Mouse (Mus musculus): Measurements from ENCODE around the gene Themis2. TPM values are rescaled to one million over a fixed set of nuclear protein-coding genes. Genes with fewer than 3 reads are reported as not detected.
A peak's percentile ranks its signal among the peaks of the same experiment; 100 is the strongest.

Gene Themis2
- total RNA-seq (2021) = 1 to 10 TPM; 2.6 to 2.8 TPM
- long read RNA-seq, experiment 1, partial matches to known transcripts = 0 of 1 reads
- long read RNA-seq, experiment 1, other reads (novel, unspliced or antisense) = 0 of 1 reads
- long read RNA-seq, experiment 2 = 0 reads

DNA sequence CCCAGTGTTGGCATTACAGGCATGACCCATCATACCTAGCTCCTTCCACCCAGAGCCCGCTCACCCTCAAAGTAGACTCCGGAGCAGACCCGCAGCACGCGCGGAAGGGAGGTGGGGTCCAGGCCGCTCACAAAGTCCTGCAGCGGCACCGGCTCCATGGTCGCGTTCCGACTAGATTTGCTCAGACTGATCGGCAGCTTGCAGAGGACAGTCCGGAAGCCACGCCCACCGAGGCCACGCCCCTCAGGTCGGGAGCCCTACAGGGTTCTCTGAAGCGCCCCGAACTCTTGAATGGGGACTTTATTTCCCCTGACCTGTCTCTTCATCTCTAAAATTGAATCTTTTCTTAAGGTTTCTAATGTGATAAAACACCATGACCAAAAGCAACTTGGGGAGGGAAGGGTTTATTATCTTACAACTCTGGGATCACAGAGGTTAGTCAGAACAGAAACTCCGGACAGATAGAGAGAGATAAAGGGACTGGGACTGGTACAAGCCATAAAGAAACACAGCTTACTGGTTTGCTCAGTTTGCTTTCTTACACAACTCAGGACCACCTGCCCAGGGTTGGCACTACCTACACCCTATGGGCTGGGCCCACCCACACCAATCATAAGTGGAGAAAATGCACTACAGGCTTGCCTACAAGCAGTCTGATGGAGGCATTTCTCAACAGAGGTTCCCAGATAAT lies at the start of gene Themis2:
Gene Themis2, minus strand, starts transcription at position 192 of the 691 bp plus-strand sequence.
- peak; percentile 24 to 53 for DNase-seq (ENCODE audit: low spot score in 2 of 2)

DNA sequence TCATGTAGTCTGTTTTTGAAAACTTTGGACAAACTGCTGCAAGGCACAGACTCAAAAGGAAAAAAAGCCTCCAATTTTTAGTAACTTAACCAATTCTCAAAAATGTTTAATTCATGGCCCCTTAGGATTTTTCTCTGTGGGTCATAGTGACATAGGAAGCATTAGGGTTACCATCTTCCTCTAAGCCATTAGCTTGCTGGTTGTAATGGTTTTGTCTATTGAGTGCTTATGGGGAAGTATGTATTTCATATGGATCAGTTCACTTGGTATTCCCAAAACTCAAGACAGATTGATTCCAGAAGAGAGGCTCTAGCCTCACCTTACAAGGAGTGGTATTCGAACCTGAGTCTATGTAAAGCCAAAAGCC lies 47.5 kb upstream of the Themis2 start:
- DNase-seq (ENCODE audit: low spot score in 2 of 2) = no peak

DNA sequence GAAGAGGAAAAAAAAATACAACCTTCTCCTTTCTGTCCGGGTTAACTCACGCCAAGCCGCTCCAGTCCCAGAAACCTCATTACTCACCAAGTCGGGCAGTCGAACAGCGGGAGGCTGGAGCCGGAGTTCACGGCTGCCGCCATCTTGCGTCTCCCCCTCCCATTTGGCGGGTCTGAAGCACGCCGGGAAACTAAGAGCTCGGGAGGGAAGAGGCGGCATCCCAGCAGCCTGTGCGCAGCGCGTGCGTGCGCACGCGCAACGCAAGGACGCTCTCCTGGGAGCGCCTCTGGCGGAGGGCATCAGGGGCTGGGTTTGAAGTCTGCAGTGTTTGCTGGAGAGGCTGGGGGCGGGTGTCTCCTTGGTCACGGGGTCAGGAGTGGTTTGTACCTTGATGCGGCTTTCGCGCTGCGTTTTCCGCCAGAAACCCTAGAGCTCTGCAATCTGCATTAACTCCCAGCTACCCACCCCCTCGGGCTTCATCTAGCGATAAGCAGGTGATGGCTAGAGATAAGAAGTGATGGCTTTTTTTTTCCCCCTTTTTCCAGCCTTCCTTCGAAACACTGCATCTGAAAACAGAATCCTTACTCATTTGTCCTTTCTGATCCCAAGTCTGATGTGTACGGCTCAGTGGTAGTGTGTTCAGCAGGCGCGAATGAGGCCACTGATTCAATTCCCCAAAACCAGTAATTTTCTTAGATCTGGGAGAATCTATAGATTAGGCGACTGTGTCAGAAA lies 47.0 kb upstream of the Themis2 start, which contains the start of gene Ppp1r8:
Gene Ppp1r8, minus strand, starts transcription at position 200 of the 735 bp plus-strand sequence.
- peak; percentile 64 to 72 for DNase-seq (ENCODE audit: low spot score in 2 of 2)

DNA sequence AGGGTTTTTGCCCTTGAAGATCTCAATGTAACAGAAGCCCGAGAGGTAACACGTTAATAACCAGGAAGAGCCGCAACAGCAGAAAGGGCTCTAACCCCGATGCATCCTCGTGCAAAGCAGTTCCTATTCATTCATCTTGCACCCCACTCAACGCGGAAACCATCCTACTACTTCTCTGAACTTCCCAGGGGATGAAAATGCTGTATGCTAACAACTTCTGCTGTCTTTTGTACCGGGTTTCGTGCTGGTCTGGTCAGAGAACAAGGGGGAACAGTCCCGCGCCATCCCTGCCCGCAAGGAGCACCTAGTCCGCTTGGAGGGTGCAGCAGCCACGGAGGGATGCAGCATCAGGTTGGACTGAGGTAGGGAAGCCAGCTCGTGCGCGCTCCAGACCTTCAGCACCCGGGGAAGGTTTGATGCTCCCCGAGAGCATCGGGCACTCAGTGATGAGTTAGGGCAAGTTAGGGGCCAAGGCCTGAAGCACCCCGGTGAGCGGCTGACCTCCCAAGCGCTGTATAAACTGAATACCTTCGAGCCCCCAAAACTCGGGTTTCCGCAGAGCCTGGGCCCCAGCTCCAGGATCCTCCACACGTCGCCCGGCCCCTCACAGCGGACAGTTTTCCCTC lies 46.2 kb upstream of the Themis2 start:
- DNase-seq (ENCODE audit: low spot score in 2 of 2) = peak in 1 of 2 experiments; percentile 9

DNA sequence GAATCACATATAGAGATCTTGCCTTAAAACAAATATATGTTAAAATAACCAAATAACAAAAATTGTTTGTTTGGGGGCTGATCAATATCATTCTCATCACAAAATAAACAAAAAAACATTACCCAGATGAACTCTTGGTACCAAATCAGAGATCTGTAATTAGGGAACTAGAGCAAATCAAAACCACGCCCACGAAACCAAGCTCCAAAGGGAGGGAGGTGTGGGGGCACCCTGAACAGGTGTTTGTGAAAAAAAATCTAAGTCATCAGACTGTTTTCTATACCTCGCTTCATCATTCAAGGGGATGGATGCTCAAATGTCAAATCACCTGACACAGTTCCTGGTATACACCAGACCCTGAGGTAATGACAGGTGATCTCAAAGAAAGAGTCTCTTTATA lies 45.3 kb upstream of the Themis2 start:
- no peak for DNase-seq (ENCODE audit: low spot score in 2 of 2)

DNA sequence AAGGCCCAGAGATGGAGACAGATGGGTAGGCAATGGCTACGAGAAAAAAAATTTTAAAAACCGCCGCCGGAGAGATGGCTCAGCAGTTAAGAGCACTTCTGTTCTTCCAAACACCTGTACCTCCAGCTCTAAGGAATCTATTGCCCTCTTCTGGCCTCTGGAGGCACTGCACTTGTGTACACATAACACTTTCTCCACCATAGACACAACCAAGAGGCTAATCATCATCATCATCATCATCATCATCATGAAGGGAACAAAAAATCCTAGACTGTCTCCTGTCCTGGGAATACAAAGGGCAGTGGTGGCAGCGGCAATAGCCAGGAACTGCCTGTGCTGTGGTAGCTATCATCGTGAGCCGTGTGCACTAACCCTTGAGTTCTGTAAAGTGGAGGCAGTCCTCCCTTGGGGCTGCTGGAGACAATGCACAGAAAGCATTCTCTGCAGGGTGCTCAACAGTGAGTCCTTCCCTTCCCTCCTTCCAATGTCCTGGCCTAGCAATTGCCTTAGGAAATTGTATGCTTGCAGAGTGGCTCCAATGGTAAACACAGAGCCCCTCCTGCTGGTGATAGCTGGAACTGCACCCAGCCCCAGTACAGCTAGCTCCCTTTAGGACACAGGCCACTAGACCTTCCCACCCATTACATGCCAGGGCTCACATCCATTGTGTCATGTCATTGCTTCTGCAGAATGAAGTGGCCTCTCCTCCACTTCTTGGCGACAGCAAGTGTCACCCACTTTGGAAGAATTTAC lies 27.6 kb upstream of the Themis2 start:
- DNase-seq (ENCODE audit: low spot score in 2 of 2) = peak; percentile 35 to 50

DNA sequence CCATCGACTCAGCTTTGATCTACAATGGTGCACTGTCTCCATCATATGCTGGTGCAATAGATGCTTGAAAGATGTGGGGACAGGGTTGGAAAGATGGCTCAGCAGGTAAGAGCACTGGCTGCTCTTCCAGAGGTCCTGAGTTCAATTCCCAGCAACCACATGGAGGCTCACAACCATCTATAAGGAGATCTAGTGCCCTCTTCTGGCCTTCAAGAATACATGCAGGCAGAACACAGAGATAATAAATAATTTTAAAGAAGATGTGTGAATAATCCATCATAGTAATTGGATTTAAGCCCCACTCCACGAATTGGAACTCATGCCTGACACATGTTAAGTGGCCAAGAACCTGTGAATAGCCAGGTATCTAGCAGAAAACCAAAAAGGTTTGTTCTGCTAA lies 22.3 kb upstream of the Themis2 start:
- DNase-seq (ENCODE audit: low spot score in 2 of 2) = no peak

DNA sequence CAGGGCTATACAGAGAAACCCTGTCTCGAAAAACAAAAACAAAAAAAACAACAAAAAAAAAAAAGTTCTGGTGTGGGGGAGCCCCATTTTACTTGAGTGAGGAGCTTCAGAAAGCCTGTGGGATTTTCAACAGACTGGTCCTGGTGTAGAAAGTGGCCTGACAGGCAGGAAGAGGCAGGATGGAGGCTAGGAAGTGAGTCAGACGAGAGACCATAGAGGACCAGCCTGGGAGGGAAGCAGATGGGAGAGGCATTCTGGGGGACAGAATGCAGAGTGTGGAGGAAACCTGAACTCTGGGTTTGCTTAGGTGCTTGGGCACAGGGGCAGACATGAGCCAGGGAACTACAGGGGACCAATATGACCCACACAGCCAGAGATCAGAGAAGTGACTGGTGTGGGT lies 20.7 kb upstream of the Themis2 start:
- DNase-seq (ENCODE audit: low spot score in 2 of 2) = no peak

DNA sequence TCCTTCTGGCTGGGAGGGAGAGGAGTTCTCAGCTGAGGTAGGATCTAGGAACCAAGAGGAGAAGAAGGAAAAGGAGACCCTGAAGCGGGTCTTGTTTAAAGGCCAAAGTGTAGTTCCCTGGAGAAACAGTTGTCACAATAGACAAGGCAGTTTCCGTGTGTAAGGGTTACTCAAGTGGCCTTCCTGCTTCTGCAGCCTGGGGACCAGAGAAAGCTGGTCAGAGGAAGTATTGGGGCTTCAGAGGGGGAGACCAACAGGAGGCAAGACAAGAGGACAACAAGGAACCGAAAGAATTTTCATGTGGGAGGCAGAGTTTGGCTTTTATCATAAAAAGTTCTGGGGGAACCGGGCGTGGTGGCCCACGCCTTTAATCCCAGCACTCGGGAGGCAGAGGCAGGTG lies 20.2 kb upstream of the Themis2 start:
- DNase-seq (ENCODE audit: low spot score in 2 of 2) = no peak

DNA sequence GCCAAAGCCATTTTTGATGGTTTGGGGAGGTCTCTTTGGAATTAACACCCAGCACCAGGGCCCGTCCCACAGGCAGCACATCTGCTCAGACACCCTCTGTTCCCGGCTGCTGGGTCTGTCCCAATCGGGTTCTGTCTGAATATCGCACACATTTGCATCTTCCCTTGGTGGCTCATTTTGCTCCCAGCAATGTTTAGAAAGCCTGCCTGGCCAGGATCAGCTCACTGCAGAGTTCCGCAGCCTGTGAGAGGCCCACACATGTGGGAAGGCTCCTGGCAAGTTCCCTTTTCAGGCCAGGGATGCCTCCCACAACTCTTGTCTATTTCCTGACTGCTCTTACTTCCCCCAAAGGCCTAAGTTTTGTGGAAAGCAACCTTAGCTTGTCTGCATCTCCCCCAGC lies 13.4 kb upstream of the Themis2 start:
- no peak for DNase-seq (ENCODE audit: low spot score in 2 of 2)

DNA sequence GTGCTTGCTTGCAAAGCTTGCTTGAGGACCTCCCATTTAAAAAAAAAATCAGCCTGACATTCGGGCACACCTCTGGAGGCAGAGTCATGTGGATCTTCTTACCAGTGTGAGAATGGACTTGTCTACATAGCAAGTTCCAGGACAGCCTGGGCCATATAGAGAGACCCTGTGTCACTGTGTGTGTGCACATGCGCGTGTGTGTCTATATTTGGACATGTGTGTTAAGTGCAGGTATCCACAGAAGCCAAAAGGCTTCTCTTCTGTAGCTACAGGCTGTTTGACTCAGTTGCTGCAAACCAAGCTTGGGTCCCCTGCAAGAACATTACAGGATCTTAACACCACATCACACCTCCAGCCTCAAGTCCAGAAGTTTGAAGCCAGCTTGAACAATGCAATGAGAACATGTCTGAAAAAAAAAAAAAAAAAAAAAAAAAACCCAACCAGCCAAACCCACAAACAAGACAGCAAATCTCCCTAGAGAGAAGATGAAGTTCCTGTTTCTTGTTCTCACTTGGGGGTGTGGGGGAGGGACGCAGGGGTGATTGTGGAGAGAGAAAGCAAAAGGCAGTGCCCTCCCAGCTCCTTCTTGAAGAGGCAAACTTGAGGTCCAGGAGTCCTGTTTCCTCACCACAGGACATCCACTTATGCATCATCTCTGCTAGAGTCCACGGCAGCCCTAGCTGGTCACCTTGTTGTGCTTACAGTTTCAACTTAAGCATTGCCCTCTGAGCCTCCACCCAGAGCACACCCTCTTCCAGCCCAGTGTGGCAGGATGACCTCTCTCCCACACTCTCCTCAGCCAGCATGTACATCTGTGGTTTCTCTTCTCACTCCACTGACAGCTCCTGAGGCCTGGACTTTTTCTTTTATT lies 11.8 kb upstream of the Themis2 start:
- no peak for DNase-seq (ENCODE audit: low spot score in 2 of 2)

DNA sequence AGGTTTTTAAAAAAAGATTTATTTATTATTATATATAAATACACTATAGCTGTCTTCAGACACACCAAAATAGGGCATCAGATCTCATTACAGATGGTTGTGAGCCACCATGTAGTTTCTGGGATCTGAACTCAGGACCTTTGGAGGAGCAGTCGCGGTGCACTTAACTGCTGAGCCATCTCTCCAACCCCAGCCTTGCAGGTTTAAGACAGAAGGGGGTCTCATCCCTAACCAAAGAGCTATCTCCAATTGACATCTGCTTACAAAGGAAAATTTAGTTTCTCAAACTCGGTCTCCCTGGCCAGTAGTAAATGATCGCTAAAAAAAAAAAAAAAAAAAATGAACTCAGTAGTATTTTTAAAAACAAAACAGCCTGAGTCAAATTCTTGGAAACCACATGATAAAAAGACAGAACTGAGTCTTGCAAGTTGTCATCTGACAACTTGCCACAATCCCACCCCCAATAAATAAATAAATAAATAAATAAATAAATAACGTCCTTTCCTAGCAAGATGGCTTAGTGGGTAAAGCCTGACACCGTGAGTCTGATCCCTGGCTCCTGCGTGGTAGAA lies 10.5 kb upstream of the Themis2 start:
- DNase-seq (ENCODE audit: low spot score in 2 of 2) = no peak

DNA sequence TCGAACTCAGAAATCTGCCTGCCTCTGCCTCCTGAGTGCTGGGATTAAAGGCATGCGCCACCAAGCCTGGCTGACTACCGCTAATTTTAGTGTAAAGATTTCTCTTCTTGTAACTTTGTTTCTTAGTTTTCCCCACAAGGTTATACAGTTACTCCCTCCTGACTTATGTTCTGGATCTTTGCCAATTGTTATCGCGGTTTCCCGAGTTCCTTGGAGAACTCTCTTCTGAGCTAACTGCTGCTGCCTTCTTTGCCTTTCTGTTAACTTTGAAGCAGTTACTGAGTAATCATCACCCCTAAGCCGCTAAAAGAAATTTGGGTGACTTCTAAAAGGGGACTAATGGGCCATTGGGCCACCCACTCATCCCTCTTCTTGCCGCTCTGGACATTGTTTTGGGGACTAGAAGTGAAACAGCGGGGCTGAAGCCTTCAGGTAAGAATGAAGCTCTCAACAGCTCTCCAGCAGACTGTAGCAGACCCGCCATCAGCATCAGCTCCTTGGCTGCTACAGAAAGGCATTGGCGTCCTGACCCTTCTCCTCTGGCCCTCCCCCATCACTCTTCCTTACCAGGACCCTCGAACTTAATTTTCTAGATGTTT lies 9.5 kb upstream of the Themis2 start:
- DNase-seq (ENCODE audit: low spot score in 2 of 2) = no peak

DNA sequence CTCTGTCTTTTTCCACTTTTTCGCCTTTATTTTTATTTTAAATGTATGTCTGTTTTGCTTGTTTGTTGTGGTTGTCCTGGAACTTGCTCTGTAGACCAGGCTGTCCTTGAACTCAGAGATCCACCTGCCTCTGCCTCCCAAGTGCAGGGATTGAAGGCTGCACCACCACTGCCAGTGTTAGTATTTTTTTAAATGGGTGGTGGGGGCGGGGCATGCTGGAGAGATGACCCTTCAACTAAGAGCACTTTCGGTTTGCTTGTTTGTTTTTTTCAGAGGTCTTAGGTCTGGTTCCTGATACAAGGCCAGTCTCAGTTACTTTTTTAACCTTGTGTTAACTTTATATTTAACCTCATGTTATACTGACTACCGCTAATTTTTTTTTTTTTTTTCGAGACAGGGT lies 9.0 kb upstream of the Themis2 start:
- DNase-seq (ENCODE audit: low spot score in 2 of 2) = no peak

GRCm38 (mm10) chr4:132804331-132804730 lies 8.1 kb upstream of the Themis2 start:
- DNase-seq (ENCODE audit: low spot score in 2 of 2) = no peak

- DNase-seq (ENCODE audit: low spot score in 2 of 2) = no peak
Measured at GRCm38 (mm10) chr4:132803876-132804275, 7.7 kb upstream of the Themis2 start.

DNA sequence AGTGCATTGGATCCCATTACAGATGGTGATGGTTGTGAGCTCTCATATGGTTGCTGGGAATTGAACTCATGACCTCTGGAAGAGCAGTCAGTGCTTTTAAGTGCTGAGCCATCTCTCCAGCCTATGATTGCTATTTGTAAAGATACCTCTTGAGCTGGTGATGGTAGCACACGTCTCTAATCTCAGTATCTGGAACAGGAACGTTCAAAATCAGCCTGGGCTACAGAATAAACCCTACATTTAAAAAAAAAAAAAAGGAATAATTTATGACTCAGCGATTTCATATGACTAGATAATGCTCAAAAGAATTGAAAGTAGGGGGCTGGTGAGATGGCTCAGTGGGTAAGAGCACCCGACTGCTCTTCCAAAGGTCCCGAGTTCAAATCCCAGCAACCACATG lies 7.0 kb upstream of the Themis2 start:
- no peak for DNase-seq (ENCODE audit: low spot score in 2 of 2)

DNA sequence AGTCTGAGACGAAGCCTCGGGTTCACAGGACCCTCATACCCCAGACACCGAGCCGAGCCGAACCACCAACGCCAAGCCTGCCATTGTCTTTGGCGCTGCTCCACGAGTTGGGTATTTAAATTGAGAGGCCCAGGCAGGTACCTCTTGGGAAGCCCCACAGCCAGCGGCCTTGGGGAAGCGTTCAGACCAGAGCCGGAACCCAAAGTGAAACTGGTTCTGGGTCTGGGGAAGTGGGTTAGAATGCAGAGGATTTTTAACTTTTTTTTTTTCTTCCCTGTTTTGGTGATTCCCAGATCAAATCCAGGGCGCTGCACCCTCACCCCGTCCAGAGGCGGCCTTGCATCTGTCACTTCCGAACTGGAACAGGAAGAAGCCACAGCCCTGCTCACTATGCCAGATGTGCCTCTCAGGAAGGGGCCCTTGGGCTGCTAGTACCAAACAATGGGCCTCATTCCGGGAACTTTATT lies 6.0 kb upstream of the Themis2 start:
- DNase-seq (ENCODE audit: low spot score in 2 of 2) = no peak

Data from adrenal gland, postnatal 4 days (tissue).